Mouse (Mus musculus) lung, postnatal 10 days (tissue): Measurements from ENCODE around the gene Slc23a2.

Experiments
- DNase-seq: peaks from one replicate; pipeline ENCODE4 v3.0.0; 2021

The Slc23a2 gene

DNA sequence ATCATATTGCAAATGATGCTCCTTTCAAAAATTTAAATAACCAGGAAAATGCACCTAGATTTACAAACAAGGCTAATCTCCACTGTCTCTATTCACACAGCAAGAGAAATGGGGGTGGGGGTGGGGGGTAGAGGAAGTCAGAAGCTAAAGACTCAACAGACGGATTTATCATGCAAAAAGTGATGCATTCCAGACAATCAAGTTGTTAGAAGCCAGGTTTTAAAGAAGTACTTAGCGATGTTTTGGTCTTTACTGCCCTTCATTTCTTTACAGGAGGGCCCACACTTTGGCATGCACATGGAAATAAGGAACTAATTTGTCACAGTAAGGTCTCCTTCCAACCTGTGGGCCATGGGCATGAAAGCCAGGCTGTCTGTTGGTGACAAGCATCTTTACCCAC, 11.5 kb downstream of the Slc23a2 start:
- DNase-seq, result no peak

DNA sequence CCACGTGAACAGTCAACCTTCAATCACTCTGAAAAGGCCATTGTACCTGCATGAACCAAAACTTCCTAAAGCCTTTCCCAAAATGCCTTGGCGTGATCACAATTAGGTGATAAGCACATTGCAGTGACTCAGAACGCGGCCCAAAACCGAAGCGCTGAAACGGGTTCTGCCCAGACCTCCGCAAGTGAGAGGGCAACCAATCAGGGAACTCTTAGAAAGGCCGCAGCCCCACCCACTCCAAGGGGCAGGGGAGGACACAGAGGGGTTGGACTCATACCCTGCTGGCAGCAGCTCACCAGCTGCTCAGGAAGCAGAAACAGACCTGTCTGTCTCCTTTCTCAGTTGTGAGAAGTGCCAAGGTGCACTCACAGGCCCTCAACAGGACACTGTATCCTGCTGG, 13.6 kb downstream of the Slc23a2 start:
- peak; percentile 81 for DNase-seq

DNA sequence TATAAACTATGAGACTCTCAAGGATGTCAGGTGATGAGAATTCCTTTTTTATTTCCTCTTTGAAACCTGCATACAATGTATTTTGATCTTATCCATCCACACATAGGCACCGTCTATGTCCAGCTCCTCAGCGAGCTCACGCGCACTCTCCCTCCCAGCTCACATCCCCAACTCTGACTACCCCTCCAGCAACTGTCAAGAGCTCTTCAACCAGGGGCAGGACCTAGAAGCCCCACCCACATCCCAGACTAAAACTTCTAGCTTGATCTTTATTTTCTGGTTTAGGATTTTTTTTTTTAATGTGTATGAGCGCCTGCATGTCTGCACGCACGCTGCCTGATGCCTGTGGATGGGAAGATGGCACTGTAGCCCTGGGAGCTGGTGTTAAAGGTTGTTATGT, 14.9 kb downstream of the Slc23a2 start:
- no peak for DNase-seq

DNA sequence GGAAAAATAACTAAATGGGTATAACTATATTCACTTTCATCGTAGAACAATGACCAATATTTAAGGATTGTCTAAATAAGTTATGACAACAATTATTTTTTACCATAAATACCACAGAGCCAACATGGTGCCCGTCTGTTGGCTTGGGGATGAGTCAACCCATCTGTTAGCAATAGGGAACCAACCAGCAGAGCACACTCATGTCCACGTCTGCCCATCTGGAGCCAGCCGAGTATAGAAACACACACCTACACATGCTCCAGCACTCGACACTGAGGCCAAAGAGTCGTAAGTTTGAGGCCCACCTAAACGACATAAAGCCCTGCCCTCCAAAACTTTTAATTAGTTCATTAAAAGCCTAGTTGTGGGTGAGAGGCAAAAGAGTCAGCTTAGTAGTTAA, 15.7 kb downstream of the Slc23a2 start:
- no peak for DNase-seq

DNA sequence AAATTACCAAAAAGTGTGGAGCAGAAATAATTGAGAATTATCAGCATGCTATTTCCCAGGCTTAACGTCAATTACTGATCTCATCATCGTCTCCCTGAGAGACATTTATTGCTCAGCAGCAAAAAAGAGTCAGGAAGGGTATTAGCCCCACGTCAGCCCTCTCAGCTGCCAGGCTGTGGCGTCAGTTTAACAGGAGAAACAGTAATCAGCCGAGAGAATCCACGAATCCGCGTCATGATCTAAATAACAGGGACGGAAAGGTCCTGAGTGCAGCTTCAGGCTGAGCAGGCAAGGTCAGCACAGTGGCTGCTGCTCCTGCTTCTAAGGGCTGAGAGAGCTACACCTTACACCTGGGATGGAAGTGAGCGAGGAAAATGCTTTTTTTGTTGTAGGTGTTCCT, 17.0 kb downstream of the Slc23a2 start:
- DNase-seq, result no peak

DNA sequence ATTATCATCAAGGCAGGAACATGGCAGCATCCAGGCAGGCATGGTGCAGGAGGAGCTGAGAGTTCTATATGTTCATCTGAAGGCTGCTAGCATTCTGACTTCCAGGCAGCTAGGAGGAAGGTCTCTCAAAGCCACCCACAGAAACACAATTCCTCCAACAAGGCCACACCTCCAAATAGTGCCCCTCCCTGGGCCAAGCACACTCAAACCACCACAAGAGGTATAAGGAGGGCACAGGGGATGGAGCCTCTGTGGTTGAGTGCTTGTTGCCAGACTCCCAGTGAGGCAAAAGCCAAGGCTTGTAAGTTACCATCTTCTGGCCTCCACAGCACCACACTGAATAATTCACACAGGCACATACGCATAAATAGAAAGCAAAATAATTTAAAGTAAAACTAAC, 18.6 kb downstream of the Slc23a2 start:
- DNase-seq, result no peak

DNA sequence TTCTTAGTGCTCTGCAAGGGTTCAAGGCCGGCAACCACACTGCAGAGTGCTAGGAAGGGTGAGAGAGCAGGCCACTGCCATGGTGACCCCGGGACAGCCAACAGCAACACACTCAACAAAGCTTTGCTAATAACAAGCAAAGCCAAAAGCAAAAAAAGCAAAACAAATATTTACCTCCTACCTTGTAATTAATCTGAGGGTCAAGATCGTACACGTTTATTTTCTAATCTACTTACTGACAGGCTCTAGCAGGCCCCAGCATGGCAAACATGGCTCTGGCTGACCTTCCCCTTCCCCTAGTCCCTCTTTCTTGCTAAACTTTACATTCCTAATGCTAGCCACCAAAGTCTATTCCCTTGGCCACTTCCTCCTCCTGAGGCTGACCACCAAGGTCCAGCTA, 21.8 kb downstream of the Slc23a2 start:
- no peak for DNase-seq

DNA sequence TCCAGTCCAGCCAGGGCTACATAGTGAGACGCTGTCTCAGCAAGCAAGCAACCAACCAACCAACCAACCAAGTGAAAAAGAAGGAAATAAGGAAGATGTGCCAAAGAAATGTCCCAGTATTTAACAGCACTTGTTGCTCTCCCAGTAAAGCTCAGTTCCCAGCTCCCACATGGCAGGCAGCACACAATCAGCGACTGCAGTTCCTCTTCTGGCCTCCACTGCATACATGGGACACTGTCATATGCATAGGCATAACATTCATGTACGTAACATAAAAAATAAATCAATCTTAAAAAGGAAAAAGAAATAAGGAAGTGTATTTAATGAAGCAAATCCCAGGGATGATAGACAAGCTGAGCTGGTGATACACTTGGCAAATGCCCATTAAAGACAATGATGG, 23.9 kb downstream of the Slc23a2 start:
- no peak for DNase-seq

DNA sequence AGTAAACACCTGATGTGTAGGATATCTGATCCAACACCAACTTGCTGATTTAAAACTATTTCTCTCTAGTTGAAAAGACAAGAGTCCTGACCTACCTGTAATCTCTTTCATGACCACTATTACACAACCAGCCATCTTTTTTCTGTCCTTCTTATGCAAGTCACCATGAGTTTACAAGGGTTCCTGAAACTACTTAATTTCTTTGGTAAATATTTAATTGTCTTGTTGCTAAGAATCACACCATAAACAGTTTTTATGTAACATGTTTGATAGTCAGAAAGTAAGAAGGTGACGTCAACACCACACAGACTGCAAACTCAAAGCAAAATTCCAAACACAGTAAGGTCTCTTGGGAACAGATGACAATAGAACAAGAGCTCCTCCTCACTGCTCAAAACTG, 26.3 kb downstream of the Slc23a2 start:
- no peak for DNase-seq

DNA sequence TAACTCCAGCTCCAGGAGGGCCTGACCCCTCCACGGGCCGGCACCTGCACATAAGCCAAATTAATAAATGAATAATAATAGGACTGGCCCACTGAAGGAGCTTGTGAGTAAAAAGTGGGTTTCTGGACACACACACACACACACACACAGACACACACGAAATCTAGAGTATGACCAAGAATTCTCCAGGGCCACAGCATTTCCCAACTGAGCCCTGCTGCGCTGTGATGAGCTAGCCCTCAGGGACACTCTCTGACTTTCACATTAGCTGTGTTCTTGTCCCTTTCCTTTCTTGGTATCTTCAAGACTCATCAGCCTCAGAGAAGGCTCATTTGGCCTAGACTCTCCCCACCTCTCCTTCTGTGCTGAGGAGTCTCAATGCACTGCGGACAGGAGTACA, 29.0 kb downstream of the Slc23a2 start:
- no peak for DNase-seq

DNA sequence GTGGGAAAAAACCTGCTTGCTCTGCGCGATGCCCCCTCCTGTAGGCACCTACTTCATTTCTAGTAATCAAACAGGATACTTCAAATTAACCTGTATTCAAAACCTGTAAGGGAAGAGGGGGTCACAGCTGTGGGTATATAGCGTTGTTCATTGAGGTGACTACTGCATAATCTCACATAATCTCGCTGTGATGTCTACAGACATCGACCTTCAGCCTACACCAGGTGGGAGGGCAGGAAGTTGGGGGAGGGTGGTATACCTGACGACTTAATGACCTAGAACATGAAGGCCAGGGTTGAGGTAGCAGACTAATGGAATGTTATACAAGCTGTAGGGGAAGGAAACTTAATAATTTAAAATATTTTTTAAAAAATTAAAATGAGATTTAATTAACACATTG, 29.6 kb downstream of the Slc23a2 start:
- no peak for DNase-seq

DNA sequence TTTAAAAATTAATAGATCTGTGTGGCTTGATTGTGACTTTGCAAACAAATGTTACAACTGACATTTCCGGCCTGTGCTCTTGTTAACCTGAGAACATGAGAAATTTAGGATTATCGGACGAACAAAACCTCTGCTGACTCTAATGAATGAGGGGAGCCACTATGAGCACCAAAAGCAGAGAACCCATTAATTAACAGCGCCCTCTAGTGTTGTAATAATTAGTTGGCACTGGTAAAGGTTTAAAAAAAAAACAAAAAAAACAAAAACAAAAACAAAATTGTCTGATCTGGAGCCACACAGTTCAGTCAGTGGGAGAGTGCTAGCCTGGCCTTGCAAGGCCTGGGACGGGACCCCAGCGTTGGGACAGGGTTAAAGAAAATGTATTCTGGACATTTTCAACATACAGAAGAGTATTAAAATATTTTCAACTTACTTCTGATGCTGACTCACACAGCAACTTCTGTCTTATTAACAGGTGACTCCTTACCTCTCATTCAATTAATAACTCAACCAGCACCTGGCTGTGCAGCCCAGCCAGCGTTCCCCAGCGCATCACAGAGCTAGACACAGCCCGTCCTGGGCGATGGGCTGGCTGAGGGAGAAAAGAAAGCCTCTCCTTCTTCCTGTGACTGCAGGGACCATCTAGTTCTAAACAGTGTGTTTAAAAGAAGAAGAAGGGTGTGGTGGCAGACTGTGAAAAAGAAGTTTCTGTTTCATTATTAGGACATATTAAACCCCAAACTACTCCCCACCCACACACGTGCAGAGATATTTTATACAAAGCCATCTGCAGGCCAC, 30.7 kb downstream of the Slc23a2 start:
- peak; percentile 23 for DNase-seq

DNA sequence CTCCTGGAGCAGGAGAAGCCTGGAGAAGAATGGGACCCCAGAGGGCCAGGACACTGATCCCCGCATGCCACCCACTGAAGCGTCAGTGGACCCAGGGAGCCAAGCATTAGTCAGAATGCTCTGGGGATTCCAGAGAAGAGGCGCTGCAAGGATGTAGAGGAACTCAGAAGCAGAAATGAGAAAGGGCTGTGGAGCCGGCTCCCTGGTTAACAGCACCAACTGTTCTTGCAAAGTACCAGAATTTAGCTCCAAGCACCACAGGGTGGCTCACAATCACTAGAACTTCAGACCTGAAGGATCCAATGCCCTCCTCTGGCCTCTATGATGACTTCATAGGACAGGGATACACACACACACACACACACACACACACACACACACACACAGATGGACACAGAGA, 32.6 kb downstream of the Slc23a2 start:
- DNase-seq, result no peak

DNA sequence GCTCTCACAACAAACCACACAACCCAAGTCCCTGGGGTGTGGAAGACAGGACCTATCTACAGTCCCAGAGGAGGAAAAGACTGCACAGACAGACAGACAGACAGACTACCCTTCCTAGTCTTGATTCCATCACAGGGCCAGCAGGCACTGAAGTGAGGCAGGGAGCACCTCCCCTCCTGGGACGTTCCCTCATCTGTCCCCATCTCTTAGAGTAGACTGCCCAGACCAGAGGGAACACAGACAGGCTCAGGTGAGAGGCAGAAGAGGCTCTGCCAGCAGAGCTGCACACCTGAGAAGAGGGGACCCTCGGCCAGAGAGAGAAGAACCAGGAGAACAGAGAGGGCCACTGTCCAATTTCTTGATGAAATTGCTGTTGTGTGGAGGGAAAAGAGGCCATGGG, 33.0 kb downstream of the Slc23a2 start:
- no peak for DNase-seq

DNA sequence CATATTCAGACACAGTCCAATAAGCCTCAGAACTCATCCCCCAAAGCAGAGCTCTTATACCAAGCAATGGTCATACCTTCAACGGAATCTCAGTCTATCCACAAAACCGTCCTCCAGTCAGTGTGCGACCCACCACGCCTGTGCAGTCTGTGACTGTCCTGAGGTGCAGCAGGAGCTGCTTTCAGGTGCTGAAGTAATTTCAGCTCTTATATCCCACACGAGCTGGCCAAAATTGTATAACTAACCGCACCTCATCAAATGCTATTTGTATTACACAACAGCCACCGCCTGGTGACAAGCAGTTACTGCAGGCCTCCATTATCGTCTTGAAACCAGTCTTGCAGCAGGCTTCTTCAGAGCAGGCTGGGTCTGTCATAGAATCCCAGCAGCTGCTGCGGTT, 33.6 kb downstream of the Slc23a2 start:
- DNase-seq, result peak; percentile 80

DNA sequence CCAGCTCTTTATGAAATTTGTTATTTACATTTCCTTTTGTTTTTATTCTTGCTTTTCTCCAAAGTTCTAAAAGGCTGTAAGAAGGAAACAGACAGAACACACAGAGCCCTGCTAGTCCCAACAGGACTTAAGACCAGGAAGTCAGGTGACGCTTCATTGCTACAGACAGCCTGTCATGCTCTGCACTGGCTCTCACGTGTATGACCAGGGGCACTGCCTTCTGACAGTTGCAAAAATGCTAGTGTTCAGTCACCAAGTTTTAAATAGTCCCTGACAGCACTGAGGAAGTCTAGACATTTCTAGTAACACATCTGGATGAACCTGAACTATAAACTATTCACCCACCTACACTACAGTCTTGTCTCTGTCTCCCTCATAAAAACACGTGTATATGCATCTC, 34.2 kb downstream of the Slc23a2 start:
- no peak for DNase-seq

DNA sequence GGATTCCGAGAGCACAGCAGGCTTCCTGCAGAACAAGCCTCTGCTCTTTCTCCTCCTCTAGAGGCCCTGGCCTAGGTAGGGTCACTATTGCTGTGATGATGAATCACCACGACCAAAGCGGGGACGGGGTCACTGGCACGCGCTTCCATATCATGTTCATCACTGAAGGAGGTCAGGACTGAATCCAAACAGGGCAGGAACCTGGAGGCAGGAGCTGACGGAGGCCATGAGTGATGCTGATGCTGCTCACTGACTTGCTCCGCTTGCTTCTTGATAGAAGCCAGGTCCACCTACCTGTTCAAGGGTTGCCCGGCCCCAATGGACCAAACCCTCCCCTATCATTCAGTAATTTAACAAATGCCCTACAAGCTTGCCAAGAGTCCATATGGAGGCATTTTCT, 35.9 kb downstream of the Slc23a2 start:
- no peak for DNase-seq

DNA sequence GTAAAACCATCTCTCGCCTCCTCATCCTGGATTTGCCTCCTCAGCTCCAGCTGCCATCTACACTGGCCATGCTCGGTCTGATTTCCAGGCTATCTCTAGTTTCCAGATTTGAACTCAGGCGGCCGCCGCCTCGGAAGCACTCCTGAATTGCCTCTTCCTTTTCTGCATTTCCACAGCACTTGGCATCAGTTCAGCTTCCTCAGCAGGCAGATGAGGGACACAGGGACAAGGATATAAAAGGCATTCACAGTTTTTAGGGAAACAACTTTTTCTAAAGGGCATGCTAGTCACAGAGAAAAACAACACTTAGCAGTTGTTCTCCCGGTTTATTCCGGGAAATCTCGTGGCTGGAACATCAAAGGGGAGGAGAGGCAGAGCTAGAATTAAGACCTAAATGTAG, 37.3 kb downstream of the Slc23a2 start:
- peak; percentile 44 for DNase-seq

DNA sequence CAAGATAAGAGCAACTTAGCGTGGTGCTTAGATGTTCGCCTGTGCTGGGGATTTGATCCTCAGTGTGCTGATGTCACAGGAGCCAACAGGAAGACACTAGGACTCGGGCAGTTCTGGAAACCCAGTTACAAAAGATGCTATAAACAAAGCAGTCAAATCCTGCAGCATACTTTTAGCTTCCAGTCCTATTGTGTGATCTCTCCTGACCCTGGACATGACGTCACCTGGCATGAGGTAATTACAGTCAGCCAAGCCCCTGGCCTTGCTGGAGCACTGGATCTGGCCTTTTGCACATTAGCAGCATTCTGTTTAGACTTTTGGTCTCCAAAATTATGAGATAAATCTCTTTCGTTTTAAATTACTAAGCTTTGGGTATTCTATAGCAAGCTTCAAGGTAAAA, 38.8 kb downstream of the Slc23a2 start:
- DNase-seq, result peak; percentile 62

DNA sequence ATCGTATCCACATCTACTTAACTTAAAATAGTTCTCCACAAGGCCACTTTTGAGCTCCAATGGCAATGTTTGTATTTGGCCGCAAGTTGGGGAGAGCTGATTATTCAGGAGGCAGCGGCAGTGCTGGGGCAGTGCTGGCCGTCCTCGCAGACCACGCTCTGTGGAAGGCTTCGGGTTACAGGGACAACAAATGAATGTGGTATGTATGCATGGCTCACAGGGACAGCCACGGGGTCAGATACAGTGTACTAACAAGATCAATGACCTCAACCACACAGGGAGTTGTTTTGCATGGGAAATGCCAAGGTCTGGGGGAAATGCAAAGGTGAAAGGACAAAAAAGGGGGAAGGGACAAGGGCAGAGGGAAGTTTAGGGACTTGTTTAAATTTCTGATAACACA, 41.6 kb downstream of the Slc23a2 start:
- DNase-seq, result peak; percentile 14

DNA sequence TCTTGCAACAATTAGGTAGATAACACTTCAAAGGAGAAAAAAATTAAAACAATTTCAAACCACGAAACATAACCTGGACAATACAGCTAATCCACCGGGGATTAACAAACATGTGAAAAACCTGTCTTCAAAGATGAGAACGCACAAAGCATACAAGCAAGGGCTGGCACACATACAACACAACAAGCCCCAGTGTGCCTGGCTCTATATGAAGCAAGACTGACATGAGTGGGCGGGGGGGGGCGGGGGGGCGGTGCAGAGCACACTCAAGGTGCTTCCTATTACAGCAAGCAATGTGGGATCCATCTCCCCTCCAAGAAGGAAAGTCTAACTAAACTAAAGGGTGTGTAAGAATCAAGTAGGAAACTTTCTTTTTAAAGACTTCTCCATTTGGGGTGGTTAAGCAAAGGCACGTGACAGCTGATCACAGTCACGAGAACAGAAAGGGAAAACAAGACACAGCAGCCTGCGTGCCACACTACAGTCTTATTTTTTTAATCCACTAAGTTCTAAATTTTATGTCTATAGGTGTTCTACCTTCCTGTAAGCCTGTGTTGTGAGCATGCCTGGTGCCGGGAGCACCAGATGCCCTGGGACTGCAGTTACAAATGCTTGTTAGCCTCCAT, 42.3 kb downstream of the Slc23a2 start:
- DNase-seq, result no peak

DNA sequence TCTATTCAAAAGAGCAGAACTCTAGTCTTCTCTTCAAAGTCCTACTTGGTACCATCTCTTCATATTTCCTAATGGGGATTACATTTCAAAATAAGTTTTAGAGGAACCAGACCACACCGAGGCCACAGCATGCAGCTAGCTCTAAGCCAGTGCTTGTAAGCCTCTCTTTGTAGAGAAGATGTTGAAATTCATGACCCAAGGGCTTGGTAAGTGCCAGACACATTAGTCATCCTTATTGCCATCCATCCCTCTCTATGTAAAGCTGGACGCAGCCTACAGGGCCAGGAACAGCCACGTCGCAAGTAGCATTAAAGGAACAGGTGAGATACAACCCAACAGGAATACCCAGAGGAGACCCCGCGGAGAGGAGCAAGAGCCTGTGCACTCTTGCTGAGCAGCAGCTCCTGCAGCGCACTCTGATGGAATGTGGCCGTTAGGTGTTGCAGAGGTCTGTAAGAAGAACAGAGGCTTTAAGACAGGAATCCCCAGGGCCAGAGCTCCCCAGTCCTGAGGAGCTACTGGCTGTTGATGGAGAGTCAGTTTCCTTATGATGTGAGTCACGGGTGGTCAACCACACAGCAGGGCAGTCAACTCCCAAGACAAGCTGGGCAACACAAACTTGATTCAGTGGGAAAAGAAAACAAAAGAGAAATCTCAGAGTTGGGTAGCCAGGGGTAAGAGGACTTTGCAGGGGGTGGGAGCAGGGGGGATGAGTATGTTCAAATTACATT, 45.8 kb downstream of the Slc23a2 start:
- DNase-seq, result no peak

DNA sequence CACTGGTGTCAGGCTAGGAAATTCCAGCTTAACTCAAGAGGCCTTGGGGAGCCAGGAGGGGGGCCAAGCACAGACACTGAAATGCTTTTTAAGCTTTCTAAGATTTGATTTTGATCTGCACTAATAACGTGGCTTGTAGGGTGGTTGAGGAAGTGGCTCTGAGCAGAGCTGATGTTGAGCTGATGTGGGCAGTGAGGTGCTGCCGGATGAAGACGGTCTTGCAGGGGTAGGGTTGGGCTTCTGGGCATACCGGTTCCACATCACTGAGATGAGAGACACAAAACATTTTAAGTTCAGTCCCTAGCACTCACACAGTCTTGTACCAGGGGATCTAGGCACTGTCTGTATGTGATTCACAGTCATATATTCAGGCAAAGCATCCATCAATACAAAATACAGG, 46.5 kb downstream of the Slc23a2 start:
- DNase-seq, result no peak

DNA sequence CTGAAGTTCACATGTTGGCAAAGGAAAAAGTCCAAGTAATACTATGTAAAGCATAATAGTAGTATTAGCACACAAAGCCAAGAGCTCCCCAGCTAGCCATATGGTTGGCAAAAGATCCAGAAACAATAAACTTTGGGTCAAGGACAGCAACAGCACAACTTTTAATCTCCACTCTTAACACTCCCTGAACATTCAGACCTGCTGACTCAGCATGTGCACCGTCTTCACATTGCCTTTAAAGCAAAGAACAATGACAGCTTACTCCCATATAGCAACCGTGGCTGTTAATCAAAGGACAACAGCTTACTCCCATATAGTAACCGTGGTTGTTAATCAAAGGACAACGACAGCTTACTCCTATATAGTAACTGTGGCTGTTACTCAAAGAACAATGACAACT, 48.3 kb downstream of the Slc23a2 start:
- DNase-seq, result no peak
